Mouse (Mus musculus) neural tube, postnatal 0 days (tissue): ENCODE data around the gene Tyw1. TPM values are rescaled to one million over a fixed set of nuclear protein-coding genes. Genes with fewer than 3 reads are reported as not detected.

Experiments
- polyA plus RNA-seq: library from polyadenylated mRNA; unstranded; fragments of >200 nt; fragmentation: Nextera tagmentation; extraction: Ambion mirVana; gene quantifications from 2 replicates; pipeline ENCODE4 v1.2.1, GENCODE M21; 2015

Gene Tyw1
- polyA plus RNA-seq = 16.7 and 18.1 TPM in 2 replicates

GRCm38 (mm10) chr5:130255017-130255720 is at the start of gene Tyw1, which contains the start of gene Sbds:
Gene Tyw1, plus strand, starts transcription at chr5:130255619.
Gene Sbds, minus strand, starts transcription at chr5:130255530.

GRCm38 (mm10) chr5:130216781-130217180 is 38.6 kb upstream of the Tyw1 start, which contains the start of gene Tmem248:
Gene Tmem248, plus strand, starts transcription at chr5:130217081.

GRCm38 (mm10) chr5:130369237-130369636 is 113.8 kb downstream of the Tyw1 start, which contains the start of gene Caln1:
Gene Caln1, plus strand, starts transcription at chr5:130369455.

DNA sequence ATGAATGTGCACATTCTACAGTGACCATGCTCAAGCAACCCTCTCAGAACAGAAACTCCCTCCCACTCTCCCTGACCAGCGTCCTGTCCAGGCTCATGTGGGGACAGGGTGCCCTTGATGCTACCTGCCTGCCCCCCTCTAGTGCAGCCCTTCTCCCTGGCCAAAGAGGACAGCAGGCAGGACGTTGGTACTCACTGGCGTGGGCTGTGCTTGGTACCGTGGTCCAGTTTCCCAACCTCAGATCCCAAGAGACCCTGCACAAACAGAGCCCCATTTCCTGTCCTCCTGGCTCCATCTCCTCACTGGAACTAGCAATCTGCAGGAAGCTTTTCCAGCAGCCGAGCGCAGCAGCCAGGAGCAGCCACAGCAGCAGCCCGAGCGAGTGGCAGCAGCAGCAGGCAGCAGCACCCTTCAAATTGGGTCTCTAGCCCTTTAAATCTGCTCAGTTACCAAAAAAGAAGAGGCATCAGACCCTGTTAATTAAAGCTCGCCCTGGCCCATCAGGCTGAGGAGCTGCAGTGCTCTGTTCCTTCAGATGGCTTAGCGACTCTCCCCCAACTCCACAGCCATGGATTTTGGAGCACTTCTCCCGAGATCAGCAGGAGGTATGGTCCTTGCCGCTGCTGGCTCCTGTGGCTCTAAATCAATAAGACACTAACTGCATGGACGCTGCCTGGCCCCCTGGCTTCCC is 128.9 kb downstream of the Tyw1 start, which contains the start of gene A330070K13Rik:
Gene A330070K13Rik (minus strand): TSS at position 410 of the 691 bp plus-strand sequence.

Other genes with a start within 250 kb of the Tyw1 start
- gene Asl, start 226.4 kb upstream of the Tyw1 start, polyA plus RNA-seq = 41.7 and 41.8 TPM in 2 replicates
- gene Crcp, start 226.3 kb upstream of the Tyw1 start, polyA plus RNA-seq = 68.6 and 76.2 TPM in 2 replicates
- 54.7 and 56.9 TPM in 2 replicates for gene Tpst1, start 182.3 kb upstream of the Tyw1 start, polyA plus RNA-seq
- 11.6 and 12.9 TPM in 2 replicates for gene Kctd7, start 110.8 kb upstream of the Tyw1 start, polyA plus RNA-seq
- gene Rabgef1, start 83.8 kb upstream of the Tyw1 start, polyA plus RNA-seq = 29.6 and 32.7 TPM in 2 replicates
- gene Tmem248, start 38.5 kb upstream of the Tyw1 start, polyA plus RNA-seq = 31.4 and 36.8 TPM in 2 replicates
- 58.3 and 61.9 TPM in 2 replicates for gene Sbds, start 89 bp upstream of the Tyw1 start, polyA plus RNA-seq
- gene Caln1, start 113.8 kb downstream of the Tyw1 start, polyA plus RNA-seq = 77.0 and 81.1 TPM in 2 replicates
- gene A330070K13Rik, start 129.0 kb downstream of the Tyw1 start, polyA plus RNA-seq = 0.77 and 1.2 TPM in 2 replicates